Mouse (Mus musculus): ENCODE data around the gene Txndc17. TPM values are rescaled to one million over a fixed set of nuclear protein-coding genes. Genes with fewer than 3 reads are reported as not detected.

The Txndc17 gene
- polyA plus RNA-seq, 1 experiment from 2014 or later: 166 TPM

DNA sequence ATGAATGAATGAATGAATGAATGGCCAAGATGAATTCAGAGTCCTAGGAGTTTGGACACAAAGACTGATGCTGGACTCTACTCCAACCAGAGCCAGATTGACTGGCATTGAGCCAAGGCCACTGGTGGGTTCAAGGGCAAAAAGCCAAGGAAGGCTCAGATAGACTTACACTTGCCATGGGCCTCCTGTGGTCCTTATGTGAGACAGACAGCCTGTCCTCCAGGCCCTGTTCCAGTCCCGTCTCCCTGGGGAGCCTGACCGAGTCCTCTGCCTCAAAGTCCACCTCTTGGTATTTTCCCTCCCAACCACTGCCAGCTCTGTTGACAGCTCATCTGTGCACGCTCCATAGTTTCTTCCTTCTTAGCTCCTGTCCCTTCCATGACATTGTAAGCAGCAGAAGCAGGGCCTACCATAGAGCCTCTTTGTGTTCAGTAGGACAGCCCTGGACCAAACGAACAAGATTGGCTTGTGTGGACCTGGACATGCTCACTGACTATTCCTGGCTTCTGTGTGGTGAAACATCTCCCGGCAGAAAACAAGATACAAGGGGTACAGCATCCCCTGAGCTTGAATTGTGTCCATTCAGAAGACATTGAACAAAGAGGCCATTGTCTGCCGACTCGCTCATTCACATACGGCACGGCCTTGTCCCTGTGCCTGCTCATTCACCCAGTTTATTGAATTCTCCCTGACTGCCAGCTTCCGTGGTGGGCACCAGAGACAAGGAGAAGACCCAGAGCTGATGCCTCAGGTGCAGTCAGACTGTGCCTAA, 18.9 kb downstream of the Txndc17 start:
- H3K9me3 ChIP-seq: no peaks in the 10 kb centered on the region
- peaks cover 16% of the 10 kb centered on the region for H3K4me1 ChIP-seq (replicated peaks)
- H3K27ac ChIP-seq: peak overlapping the region; percentile 56
- no peak overlapping the region for H3K9ac ChIP-seq
- H3K4me2 ChIP-seq: no peak overlapping the region
- no peaks in the 10 kb centered on the region for H3K36me3 ChIP-seq
- WGBS: 33% methylated on average over 10 of the region's 10 CpGs
- ATAC-seq (ENCODE audit: low FRiP score): peak; percentile 57
- 0 out of 2 replicates have a peak, but pooled peaks cover 4% of the 10 kb centered on the region for H3K27me3 ChIP-seq
- no peak overlapping the region for H3K4me3 ChIP-seq

DNA sequence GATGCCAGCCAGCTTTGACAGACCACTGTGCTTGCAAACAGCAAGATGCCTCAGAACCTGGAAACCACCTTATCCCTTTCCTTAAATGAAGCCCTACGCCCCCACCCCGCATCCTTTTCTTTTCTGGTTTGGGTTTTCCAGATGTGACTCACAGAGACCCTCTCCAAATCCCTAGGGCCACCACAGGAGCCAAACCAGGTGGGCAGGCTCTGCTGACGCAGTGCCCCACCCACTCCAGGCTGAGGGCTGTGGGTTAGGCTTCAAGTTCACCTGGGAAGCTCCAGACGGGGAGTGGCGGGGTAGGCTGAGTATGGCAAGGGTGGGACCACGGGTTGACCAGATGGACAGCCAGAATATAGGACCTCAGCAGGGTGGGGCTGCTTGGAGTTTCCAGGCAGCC, 19.6 kb downstream of the Txndc17 start:
- Histone ChIP-seq H3K27me3 (0 out of 2 replicates have a peak, but pooled peaks cover 4% of the 10 kb centered on the region), H3K36me3 (no peaks in the 10 kb centered on the region), H3K27ac (no peak overlapping the region), H3K4me3 (no peak overlapping the region), H3K9ac (no peak overlapping the region), H3K4me1 (replicated peaks) (peaks cover 16% of the 10 kb centered on the region), H3K4me2 (no peak overlapping the region), H3K9me3 (no peaks in the 10 kb centered on the region)
- no peak for ATAC-seq (ENCODE audit: low FRiP score)
- WGBS: 93% methylated on average over 6 of the region's 6 CpGs

DNA sequence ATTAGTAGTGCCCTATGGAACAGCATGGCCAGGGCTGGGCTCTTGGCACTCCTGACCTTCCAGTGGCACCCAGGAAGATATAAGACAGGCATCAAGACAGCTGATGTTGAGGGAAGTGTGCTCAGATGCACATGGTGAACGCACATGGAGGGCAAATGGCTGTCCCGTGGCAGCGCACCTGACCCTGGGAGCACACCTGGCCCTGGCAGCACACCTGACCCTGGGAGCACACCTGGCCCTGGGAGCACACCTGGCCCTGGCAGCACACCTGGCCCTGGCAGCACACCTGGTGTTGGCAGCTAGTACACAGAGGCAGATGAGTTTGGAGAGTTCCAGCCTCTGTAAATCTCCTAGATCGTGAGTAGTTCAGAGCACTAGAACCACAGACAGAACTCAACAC, 21.2 kb downstream of the Txndc17 start:
- no peaks in the 10 kb centered on the region for H3K9me3 ChIP-seq
- 0 out of 2 replicates have a peak, but pooled peaks cover 4% of the 10 kb centered on the region for H3K27me3 ChIP-seq
- no peak overlapping the region for H3K9ac ChIP-seq
- no peak overlapping the region for H3K4me3 ChIP-seq
- no peaks in the 10 kb centered on the region for H3K36me3 ChIP-seq
- no peak overlapping the region for H3K4me2 ChIP-seq
- H3K4me1 ChIP-seq (replicated peaks): peaks cover 16% of the 10 kb centered on the region
- no peak for ATAC-seq (ENCODE audit: low FRiP score)
- WGBS: 92% methylated on average over 4 of the region's 4 CpGs
- no peak overlapping the region for H3K27ac ChIP-seq

DNA sequence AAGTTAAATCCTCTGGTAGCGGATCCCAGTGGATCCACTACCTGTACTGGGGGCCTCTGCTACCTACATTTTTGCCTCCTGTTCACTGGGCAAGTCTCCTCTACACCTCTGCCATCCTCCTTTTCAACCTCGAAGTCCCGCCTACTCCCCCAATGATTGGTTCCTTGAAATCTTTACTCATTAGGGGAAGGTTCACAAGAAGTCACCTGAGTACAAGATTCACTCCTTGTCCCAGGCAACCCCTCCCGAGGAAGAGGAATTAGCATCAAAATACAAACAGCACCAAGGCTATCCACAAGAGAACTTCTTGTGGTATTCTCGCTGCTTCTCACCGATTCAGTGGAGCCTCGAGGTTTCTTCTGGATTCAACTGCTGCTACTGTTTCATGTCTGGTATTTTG, 24.7 kb downstream of the Txndc17 start:
- Histone ChIP-seq H3K4me1 (replicated peaks) (no peaks in the 10 kb centered on the region), H3K27me3 (0 out of 2 replicates have a peak, but pooled peaks cover 4% of the 10 kb centered on the region), H3K27ac (no peak overlapping the region), H3K4me3 (no peak overlapping the region), H3K9me3 (no peaks in the 10 kb centered on the region), H3K4me2 (no peak overlapping the region), H3K9ac (no peak overlapping the region), H3K36me3 (no peaks in the 10 kb centered on the region)
- ATAC-seq (ENCODE audit: low FRiP score): no peak
- WGBS: 87% methylated on average over 7 of the region's 7 CpGs

DNA sequence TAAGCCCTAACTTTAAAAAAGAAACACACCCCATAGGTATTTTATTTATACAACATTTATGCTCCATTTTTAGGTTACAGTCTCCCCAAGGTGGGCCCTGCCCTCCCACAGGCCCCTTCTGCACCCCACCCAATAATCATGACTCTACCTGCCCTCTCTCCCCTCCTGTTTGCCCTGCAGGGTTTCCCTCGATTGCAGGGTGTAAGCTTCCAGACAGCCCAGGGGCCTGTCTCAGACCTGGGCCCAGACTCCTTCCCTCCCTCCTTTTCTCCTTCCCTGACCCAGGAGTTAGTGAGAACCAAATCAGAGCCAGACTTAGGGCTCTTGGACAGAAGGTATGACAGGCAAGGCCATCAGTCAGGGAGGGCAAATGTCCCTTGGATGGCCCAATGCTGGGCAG, 25.6 kb downstream of the Txndc17 start:
- Histone ChIP-seq H3K27me3 (0 out of 2 replicates have a peak, but pooled peaks cover 4% of the 10 kb centered on the region), H3K4me1 (replicated peaks) (no peaks in the 10 kb centered on the region), H3K27ac (no peak overlapping the region), H3K36me3 (no peaks in the 10 kb centered on the region), H3K4me3 (no peak overlapping the region), H3K4me2 (no peak overlapping the region), H3K9me3 (no peaks in the 10 kb centered on the region), H3K9ac (no peak overlapping the region)
- ATAC-seq (ENCODE audit: low FRiP score): no peak
- WGBS: 72% methylated on average over 1 of the region's 1 CpGs

DNA sequence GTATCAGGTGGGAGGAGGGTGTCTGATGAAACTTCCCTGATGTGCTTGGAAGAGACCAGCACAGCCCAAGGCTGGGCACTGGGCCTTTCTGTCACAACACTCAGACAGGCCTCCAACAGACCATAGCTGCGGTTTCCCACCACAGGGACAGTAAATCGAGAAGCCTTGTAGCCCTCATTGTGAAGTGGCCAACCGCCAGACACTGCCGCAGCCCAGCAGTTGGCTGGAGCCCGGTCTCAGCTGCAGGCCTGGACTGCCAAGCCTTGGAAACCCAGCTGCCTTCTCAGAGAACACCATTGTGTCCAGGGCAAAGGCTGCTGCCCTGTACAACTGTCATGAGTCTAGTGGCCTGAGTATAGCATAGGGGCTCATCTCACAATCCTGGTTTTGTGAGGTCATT, 26.7 kb downstream of the Txndc17 start:
- Histone ChIP-seq H3K27me3 (no peaks in the 10 kb centered on the region), H3K4me1 (replicated peaks) (no peaks in the 10 kb centered on the region), H3K9ac (no peak overlapping the region), H3K4me2 (no peak overlapping the region), H3K27ac (no peak overlapping the region), H3K4me3 (no peak overlapping the region), H3K9me3 (no peaks in the 10 kb centered on the region), H3K36me3 (no peaks in the 10 kb centered on the region)
- ATAC-seq (ENCODE audit: low FRiP score): no peak
- 63% methylated on average over 5 of the region's 5 CpGs for WGBS

DNA sequence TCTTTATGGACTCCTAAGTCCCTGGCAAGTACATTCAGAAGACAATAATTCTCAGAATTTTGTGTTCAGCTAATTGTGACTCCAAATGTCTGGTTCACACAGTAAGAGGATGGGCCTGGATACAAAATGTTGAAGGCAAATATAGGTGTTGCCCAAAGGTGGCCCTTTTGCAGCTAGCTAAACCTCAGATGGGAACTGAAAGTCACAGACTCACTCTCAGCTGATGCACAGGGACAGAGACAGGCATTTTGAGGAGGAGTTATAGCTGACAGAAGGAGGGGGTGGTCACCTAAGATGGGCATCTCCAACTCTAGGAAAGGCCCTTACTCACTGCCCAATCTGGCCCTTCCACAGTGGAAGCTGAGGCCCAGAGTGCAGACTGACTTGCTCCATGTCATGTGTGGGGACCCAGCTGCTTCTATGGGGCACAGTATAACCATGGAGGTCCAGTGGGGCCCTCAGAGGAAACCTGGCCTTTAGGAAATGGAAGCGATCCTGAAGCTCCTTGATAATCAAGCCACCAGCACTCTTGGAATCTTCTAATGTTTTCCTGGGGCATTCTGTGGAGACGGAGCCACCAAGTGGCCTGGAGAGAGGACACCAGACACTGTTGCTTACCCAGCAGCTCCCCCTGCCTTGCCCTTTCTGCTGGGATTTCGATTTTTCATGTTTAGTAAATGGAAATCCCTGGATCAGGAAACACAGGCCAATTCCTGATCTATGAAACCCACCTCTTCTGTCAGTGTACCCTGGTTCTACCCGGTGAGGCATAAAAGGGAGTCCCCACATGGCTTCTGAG, 32.9 kb downstream of the Txndc17 start:
- Histone ChIP-seq H3K27ac (no peak overlapping the region), H3K36me3 (no peaks in the 10 kb centered on the region), H3K4me1 (replicated peaks) (no peaks in the 10 kb centered on the region), H3K4me2 (no peak overlapping the region), H3K9ac (no peak overlapping the region), H3K9me3 (no peaks in the 10 kb centered on the region), H3K27me3 (no peaks in the 10 kb centered on the region), H3K4me3 (no peak overlapping the region)
- ATAC-seq (ENCODE audit: low FRiP score): no peak
- WGBS: 74% methylated on average over 4 of the region's 4 CpGs

DNA sequence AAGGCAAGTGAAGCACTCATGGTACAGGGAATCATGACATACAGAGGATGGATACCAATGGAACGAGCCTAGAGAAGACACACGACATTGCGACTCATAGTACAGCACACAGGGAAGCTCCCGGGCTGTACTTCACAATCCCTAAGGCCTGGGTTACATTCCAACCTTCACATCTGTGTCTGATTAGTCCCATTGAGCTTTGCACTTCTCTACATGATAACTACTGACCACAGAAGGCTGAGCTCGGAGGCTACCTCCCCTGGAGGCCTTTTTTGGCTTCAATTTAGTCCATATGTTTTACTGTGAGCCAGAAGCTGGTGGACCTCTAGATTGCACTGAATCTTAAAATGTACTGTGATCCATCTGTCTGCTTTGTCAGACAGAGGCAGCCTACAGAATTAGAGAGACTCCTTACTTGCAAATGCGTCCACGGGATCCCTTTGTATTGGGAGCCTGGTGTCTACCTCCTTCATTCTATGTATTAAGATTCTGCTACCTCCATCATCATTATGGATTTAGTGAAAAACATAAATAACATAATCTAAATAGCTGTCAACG, 37.9 kb downstream of the Txndc17 start:
- ATAC-seq (ENCODE audit: low FRiP score): no peak
- no peaks in the 10 kb centered on the region for H3K27me3 ChIP-seq
- H3K4me3 ChIP-seq: no peak overlapping the region
- no peaks in the 10 kb centered on the region for H3K36me3 ChIP-seq
- H3K9ac ChIP-seq: no peak overlapping the region
- 85% methylated on average over 8 of the region's 8 CpGs for WGBS
- no peak overlapping the region for H3K27ac ChIP-seq
- no peak overlapping the region for H3K4me2 ChIP-seq
- no peaks in the 10 kb centered on the region for H3K4me1 ChIP-seq (replicated peaks)
- no peaks in the 10 kb centered on the region for H3K9me3 ChIP-seq

DNA sequence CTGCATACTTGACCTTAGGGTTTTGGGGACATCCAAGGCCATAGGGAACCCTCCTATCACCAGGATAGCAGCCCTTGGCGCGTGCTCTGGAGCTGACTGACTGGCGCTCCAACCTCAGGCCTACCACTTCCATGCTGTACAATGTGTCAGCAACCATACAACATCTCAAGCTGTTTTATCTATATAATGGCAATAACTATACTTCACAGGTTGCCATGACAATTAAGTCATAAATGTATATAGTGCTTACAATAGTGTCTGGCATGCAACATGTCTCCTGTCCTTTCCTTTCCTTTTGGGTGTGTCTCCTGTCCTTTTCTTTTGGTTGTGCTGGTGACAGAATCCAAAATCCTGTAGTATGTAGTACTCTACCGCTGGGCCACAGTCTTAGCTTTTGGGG, 48.3 kb downstream of the Txndc17 start:
- H3K9ac ChIP-seq: no peak overlapping the region
- no peaks in the 10 kb centered on the region for H3K27me3 ChIP-seq
- no peaks in the 10 kb centered on the region for H3K9me3 ChIP-seq
- ATAC-seq (ENCODE audit: low FRiP score): no peak
- H3K4me3 ChIP-seq: no peak overlapping the region
- WGBS: 97% methylated on average over 4 of the region's 4 CpGs
- no peak overlapping the region for H3K27ac ChIP-seq
- no peaks in the 10 kb centered on the region for H3K36me3 ChIP-seq
- no peaks in the 10 kb centered on the region for H3K4me1 ChIP-seq (replicated peaks)
- no peak overlapping the region for H3K4me2 ChIP-seq

DNA sequence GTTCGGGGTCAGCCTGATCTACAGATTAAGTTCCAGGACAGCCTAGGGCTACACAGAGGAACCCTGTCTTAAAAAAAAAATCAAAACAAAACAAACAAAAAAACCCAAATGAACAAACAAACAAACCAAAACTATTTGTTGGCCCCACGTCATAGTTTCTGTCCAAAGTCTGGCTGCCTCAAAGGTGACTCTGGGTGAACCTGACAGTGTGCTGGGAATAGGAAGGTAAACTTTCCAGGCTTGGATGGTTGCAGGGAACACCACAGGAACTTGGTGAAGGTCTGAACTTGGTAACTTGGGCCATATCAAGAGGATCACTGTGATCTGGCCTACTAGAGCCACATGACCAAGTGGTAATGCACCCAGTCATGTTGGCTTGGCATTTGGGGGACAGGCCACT, 49.1 kb downstream of the Txndc17 start:
- Histone ChIP-seq H3K9ac (no peak overlapping the region), H3K36me3 (no peaks in the 10 kb centered on the region), H3K27ac (no peak overlapping the region), H3K4me3 (no peak overlapping the region), H3K4me2 (no peak overlapping the region), H3K27me3 (no peaks in the 10 kb centered on the region), H3K4me1 (replicated peaks) (no peaks in the 10 kb centered on the region), H3K9me3 (no peaks in the 10 kb centered on the region)
- WGBS: 80% methylated on average over 2 of the region's 2 CpGs
- ATAC-seq (ENCODE audit: low FRiP score): no peak
